Mouse (Mus musculus) heart, adult 11 months (tissue): ENCODE measurements at regions not wholly inside any gene's neighbourhood (a gene's known extent, or its start where the extent isn't known, plus 50 kb on each side); places are given as distances from the start of the nearest gene placed in this dataset.
"Not testable (repeated sequence)": the region's sequence is repeated elsewhere in the genome, so short reads cannot be mapped to it uniquely, and the experiment has no call there.

ENCODE experiments used
- DNase-seq: peaks from one replicate; pipeline ENCODE4 v3.0.0; 2022

GRCm38 (mm10) chr17:82674593-82674992 lies 540.5 kb upstream of the Pkdcc start:
- DNase-seq = no peak

- not testable (repeated sequence) for DNase-seq
These were observed 548.5 kb upstream of the Pkdcc start for GRCm38 (mm10) chr17:82666557-82666956.

GRCm38 (mm10) chr17:82664352-82664751 lies 550.7 kb upstream of the Pkdcc start:
- no peak for DNase-seq

- no peak for DNase-seq
These were observed 578.5 kb upstream of the Pkdcc start for GRCm38 (mm10) chr17:82636459-82637189.

- no peak for DNase-seq
These were observed 579.2 kb upstream of the Pkdcc start for GRCm38 (mm10) chr17:82635849-82636248.

GRCm38 (mm10) chr17:82606642-82607175 lies 608.4 kb upstream of the Pkdcc start:
- no peak for DNase-seq

- DNase-seq = no peak
These were observed 631.3 kb upstream of the Pkdcc start for GRCm38 (mm10) chr17:82583801-82584200.

DNA sequence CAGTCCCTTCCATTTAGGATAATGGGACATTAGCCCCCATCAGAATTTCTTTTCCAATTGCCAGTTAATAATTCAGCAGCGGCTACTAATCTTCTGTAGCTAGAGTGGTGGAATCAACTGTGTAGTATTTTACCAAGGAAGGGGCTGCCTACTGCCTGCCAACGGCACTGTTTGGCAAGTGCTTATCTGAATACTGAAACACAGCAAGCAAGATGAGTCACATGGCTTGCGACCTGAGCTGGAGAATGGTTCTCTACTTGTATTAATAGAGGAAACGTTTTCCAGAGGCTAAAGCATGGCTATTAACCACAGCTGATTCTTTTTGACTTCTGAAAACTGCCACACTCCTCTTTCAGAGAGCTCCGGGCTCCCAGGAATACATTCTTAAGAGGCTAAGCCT lies 681.6 kb upstream of the Pkdcc start:
- DNase-seq = peak; percentile 83

DNA sequence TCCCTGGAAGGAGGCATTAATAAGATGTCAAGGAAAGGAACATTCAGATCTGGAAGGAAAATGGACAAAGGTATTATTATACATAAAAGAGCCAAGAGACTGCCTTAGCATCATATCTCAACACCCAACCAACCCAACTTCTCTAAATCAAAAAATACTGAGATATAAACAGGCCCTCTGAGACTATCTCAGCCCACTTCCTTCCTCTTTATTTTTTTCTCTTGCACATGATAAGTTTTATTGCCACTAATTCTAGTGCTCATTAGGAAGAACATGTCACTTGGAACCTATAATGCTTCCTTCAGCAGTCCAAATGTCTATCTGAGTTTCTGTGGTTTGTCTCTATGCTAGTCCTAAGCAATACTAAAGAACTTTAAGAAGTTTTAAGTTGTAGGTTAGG lies 697.0 kb upstream of the Pkdcc start:
- no peak for DNase-seq

- DNase-seq = no peak
These were observed 698.2 kb upstream of the Pkdcc start for GRCm38 (mm10) chr17:82516850-82517249.

DNA sequence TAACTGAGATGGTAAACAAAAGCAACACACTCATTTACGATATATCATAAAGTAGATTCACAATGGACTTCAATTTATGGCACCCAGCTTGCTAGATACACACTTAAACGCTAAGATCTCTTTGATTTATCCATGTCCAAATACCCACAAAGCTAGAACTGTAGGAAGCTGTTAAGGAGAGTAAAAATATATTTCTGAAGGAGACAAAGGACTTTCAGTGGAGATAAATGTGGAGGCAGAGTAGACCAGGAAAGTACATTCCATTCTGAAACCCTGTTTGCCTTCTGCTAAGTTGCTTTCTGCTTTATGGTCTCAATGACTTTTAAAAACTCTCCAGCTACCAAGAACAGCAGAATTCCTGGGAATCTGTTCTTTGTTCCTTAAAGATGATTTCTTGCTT lies 701.3 kb upstream of the Pkdcc start:
- no peak for DNase-seq

- DNase-seq = no peak
These were observed 710.8 kb upstream of the Pkdcc start for GRCm38 (mm10) chr17:82504291-82504690.

DNA sequence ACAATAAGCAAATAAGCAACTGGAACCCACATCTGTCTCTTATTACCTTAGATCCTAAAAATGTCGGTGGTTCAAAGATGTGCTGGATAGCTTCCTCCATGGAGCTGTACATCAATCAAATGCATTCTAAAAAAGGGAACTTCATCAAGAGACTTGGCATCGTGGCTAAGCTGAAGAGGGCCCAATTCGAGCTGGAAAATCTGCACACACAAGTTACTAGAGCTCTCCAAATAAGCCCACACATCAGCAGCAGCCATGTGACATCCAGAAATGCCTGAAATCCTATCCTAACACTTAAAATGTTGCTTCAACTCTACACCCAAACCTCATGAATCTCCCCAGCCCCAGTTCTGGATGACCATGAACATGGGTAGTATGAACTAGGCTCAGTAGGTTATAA lies 729.5 kb upstream of the Pkdcc start:
- no peak for DNase-seq

GRCm38 (mm10) chr17:82484609-82485008 lies 730.5 kb upstream of the Pkdcc start:
- no peak for DNase-seq

- DNase-seq = no peak
These were observed 719.8 kb upstream of the Slc8a1 start for GRCm38 (mm10) chr17:82457972-82458371.

GRCm38 (mm10) chr17:82453847-82454246 lies 715.7 kb upstream of the Slc8a1 start:
- DNase-seq = no peak

DNA sequence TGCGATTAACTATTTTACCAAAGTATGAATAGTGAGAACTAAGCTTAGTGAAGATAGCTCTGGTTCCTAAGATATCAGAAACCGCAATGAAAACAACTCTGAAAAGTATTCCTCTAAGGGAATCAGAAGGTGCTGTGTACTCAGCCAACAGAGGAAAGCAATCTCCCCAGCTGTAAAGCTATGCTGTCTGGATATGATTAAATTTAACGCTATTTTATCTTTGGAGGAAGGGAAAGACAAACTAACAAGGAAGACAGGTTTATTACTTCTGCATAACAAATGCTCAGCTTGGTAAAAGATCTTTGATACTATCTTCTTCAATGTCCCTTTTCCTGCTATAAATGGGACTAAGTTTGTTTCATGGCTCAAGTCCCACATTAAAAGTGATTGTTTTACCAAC lies 700.9 kb upstream of the Slc8a1 start:
- no peak for DNase-seq

DNA sequence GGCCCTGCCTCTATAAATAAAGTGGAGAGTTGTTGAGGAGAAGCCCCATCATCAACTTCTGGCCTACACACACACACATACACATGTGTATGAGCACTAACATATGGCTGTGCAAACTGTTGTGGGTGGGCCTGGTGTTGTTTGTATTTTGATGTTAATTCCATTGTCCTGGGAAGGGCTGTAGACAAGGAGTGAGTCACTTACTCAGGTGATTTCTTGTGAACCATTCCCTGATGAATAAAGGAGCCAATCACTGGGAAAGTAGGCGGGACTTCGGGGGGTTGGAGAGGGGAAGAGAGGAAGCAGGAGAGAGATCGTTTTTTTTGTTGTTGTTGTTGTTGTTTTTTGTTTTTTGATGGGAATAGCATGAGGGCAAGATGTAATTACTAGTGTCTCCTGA lies 699.0 kb upstream of the Slc8a1 start:
- DNase-seq = no peak

DNA sequence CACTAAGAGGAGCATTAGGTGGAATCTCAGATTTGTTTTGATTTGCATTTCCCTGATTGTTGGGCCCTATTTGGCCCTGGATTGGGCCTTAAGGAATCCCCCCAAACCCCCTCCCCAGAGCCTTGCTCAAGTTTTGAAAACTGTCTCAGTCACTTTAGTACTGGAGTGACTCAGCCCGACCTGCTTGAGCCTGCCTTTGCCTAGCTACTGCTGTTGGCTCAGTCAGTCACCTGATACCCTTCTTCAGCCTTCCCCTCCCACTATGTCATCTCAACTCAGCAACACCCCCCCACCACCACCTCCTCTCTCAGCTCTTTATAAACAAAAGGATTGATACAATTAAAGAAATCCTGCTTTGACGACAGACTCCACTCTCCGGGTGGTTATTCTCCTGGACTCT lies 694.5 kb upstream of the Slc8a1 start:
- DNase-seq = no peak

- DNase-seq = no peak
These were observed 670.1 kb upstream of the Slc8a1 start for GRCm38 (mm10) chr17:82408296-82408695.

- DNase-seq = no peak
These were observed 661.2 kb upstream of the Slc8a1 start for GRCm38 (mm10) chr17:82399328-82399727.

DNA sequence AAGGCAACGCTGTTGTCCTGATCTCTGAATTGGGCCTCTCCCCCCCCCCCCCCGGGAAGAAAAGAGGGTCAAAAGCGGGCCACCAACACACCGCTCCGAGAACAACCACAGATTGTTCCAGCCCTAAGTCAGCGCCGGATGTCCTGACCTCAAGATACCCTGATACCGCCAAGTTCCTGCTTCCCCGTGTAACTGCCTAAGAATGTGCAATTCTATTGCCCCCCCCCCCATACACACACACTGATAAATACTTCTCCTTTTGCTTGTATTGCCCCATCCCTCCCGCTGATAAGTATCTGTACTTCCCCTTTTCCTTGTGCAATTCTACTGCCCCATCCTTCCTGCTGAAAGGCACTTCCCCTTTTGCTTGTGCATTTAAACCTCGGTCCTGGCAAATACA lies 641.2 kb upstream of the Slc8a1 start:
- not testable (repeated sequence) for DNase-seq

DNA sequence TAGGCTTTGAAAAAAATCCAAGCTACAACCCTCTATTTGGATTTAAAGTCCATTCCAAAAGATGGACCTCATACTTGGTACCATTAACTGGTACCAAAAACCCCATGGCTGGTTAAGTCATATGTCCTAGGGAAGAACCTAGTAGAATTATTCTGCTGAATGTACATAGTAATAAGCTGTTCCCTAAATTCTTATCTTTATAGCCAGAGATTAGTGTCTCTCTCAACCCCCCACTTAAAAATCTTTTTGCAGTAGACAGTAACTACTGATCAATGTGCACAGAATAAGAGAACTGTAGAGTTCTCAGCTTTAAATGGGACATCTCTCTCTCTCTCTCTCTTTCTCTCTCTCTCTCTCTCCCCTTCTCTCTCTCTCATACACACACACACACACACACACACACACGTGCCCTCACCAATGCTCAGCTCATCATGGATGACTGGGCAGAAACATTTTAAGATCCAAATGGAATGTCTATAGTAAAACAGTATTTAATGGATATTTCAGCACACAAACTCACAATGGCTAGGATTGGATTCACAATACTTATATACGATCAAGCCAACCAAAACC lies 640.2 kb upstream of the Slc8a1 start:
- DNase-seq = no peak

DNA sequence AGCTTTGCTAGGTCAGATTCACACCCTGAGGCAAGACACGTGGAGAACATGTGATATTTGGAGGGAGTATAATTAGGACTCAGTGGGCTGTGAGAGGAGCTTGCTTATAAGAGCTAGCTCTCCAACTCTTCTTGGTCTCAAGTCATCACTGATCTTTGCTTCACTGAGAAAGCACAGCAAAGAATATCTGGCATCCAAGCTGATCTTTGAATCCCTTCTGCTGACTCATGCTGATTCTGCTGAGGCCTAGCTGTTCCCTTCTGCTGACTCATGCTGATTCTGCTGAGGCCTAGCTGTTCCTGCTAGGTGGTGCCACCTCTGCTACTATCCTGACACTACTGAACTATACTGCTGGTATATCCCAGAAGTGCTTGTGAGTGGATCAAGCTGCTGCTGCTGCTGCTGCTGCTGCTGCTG lies 639.0 kb upstream of the Slc8a1 start:
- peak; percentile 55 for DNase-seq

- no peak for DNase-seq
These were observed 629.7 kb upstream of the Slc8a1 start for GRCm38 (mm10) chr17:82367876-82368275.
